Mouse (Mus musculus) CD8-positive naive resting alpha-beta T cell, adult 2 months (primary cell): Measurements from ENCODE around the gene Mtor.

Experiments used
- DNase-seq, 2 experiments: peaks; one replicate each; pipeline ENCODE4 v3.0.0; 2022; ENCODE audit warnings: low read depth in 2 of 2, low spot score in 2 of 2

The Mtor gene

DNA sequence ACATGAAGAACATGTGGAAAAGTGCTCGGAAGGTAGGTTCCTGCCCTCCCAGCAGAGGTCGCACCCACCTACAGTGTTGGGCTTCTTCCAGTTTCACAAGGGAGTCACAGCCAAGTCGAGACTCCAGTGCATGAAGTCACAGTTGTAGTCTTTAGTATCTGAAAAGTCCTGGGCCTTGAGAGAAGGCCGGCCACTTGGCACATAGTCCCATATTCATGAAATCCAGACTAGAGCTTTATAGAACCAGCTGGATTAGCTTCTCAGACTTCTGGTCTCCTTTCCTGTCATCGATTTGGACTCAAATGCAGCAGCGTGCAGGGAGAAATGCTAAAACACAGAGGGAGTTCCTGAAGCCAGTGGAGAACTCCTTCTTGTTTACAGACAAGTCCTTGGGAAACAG, 82.4 kb downstream of the Mtor start:
- DNase-seq: no peak

GRCm38 (mm10) chr4:148531341-148531740, 82.9 kb downstream of the Mtor start:
- DNase-seq: no peak

GRCm38 (mm10) chr4:148532516-148532915, 84.1 kb downstream of the Mtor start:
- DNase-seq: no peak

DNA sequence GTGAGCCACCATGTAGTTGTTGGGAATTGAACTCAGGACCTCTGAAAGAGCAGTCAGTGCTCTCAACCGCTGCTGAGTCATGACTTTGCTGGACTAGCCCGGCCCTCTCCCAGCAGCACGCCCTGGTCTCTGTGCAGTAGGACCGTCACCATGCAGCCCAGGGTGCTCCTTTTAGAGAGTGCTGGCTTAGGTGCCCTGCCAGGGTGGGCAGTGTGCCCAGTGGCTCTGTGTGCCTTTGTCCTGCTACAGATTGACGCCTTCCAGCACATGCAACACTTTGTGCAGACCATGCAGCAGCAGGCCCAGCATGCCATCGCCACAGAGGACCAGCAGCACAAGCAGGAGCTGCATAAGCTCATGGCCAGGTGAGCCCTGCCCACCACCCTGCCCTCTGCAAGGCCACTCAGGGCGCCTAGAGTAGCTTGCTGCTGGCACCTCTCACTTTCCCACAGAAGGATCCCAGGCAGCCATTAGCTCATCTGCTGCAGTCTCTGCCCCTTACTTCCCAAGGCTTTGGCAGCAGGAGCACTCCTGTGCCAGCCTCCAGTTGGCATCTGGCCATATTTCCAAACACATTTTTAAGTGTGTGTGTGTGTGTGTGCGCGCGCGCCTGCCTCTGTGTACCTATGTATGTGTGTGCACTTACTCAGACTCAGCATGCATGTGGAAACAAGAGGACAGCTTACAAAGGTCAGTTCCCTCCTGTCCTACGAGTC, 85.4 kb downstream of the Mtor start:
- no peak for DNase-seq

- no peak for DNase-seq
Observed at GRCm38 (mm10) chr4:148535876-148536275, 87.5 kb downstream of the Mtor start.

DNA sequence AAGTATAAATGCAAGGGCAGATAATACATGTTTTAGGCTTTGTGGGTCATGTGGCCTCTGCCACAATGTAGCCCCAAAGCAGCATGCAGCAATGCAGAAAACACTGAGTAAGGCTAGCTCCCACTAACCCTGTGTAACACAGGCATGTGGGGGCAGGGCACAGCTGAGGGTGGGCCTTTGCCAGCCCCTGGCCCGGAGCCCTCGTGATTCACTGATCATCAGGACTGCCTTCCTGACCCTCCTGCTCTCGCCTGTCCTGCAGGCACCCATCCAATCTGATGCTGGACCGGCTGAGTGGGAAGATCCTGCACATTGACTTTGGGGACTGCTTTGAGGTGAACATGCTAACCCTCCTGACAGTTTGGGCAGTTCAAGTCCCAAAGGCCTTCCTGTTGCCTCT, 100.7 kb downstream of the Mtor start:
- no peak for DNase-seq

DNA sequence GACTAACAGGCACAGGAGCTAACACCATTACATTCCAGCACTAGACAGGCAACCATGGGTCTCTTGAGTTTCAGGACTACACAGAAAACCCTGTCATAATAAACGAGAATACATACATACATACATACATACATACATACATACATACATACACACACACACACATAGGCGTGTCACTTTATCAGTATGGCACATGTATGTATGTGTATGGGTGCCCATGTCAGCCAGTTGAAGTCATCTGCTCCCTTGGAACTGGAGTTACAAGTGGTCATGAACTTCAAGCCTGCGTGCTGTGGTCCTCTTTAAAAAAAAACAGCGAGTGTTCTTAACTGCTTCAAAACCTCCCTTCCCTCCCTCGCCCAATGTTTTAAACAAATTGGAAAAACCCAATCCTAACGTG, 109.4 kb downstream of the Mtor start:
- no peak for DNase-seq

- peak; percentile 83 to 85 for DNase-seq
Observed at GRCm38 (mm10) chr4:148558297-148559000, 110.0 kb downstream of the Mtor start, which contains the start of gene Exosc10. Gene Exosc10 (plus strand): TSS chr4:148558429.

DNA sequence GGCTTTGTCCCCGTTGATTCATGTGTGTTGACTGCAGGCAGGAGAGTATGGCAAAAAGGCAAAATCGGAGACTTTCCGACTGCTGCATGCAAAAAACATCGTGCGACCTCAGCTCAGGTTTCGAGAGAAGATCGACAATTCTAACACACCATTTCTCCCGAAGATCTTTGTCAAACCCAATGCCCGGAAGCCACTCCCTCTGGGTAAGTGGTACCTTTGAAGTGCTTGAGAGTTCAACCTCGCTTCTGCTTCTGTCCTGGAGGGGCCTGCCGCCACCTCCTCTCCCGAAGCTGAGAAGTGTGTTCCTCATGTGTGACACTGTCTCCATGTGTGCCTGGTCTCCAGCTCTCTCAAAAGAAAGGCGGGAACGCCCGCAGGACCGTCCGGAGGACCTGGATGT, 114.3 kb downstream of the Mtor start:
- no peak for DNase-seq

DNA sequence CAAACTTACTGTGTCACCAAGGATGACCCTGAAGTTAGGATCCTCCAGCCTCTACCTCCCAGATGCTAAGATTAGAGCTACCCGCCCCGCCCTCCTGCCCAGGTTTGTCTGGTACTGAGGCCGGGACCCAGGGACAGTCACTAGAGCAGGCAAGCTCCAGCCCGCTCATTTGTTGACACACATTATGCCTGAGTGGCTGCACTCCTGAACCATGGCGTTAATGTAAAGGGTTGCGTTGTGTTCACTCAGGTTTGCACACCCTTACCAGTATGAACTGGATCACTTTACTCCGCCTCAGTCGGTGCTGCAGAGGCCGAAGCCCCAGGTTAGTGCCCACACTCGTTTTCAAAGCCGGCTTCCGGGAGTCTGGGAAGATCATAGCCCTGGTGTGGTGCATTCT, 115.2 kb downstream of the Mtor start:
- no peak for DNase-seq

DNA sequence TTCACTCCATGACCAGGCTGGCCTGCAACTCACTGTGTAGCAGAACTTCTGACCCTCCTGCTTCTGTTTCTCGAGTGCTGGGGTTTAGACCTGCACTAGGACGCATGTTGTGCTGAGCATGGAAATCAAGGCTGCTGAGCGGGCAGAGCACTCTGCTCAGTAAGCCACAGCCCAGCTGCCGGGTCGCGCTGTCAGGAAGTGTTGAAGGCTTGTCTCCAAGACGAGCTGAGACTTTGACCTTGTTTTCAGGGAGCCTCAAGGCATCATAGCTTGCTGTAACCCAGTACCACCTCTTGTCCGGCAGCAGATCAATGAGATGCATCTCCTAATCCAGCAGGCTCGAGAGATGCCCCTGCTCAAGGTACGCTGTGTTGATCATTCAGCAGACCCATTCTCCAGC, 121.7 kb downstream of the Mtor start:
- no peak for DNase-seq

DNA sequence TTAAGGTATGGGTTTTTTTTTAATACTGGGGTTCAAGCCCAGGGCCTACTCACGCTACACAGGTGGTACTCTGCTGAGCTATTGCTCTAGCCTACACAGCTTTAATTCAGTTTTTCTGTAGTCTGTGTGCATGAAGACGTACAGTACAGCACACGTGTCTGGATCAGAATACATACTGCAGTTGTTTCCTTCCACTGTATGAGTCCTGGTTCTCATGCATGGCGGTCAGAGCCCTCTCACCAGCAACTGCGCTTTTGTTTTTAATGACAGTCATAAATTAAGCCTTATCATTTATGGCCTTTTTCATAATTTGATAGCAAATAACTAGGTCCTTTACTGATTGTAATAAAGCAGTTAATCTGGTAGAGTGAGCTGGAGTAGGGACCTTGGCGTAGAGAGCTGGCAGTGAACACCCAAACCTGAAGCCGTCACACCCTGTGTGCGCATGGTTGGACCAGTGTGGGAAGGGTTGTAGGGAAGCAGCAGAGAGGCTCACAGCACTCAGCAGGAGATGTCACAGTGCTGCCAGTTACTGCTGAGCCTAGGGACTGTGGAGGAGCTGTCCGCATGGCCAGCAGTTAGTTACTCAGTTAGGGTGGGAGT, 122.4 kb downstream of the Mtor start:
- no peak for DNase-seq

DNA sequence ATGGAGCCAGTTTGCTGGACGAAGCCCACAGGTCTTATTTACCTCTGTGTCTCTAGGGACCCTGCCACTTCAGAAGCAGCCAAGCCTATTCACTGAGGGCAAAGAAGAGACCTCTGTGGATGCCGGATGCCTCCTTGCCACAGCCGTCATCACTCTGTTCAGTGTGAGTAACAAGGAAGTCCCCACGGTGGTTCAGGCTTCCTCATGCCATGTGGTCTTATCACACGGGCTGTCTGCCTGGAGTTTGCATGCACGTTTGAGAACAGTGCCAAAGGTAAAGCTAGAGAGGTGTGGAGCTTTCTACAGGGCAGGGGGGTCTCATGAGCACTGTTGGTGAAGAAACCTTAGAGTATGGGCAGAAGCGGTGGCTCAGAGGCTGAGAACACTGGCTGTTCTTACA, 124.8 kb downstream of the Mtor start:
- no peak for DNase-seq

GRCm38 (mm10) chr4:148580765-148581164, 132.4 kb downstream of the Mtor start:
- DNase-seq: no peak

DNA sequence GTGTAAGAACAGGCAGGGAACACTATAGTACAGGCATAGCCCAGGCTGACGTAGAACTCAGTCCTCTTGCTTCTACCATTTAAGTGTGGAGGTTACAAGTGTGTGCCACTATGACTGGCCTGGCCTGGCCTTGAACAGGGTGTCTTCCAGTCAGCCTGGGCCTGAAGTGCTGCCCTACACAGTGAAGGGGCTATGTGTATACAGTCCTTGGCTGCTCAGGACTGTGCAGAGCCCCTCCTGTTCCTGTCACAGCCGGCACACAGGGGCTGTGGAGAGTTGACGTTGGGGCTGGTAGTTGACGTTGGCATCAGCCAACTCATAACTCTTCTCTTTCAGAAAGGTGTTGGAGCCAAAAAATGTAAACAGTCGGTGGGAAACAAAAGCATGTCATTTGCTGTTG, 133.0 kb downstream of the Mtor start:
- no peak for DNase-seq

- no peak for DNase-seq
Observed at GRCm38 (mm10) chr4:148583257-148583656, 134.8 kb downstream of the Mtor start.

GRCm38 (mm10) chr4:148586648-148587047, 138.2 kb downstream of the Mtor start:
- DNase-seq: no peak

GRCm38 (mm10) chr4:148588793-148589192, 140.4 kb downstream of the Mtor start:
- no peak for DNase-seq

DNA sequence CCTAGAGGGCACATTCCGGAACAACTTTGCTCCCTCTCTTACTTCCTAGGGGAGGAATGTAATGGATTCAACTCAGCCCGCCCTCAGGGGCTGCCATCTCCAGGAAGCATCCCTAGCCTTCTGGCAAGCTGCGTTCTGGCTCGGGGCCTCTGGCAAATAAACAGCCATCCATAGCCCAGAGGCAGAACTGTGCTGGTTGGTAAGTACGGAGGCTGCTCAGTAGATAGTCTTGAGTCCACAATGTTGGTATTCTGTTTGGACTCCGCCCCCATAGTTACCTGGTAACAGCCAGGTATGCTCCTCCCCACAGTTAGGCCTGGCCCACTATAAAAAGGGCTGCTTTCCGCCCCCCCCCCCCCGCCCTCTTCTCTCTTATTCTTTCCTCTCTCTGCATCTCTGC, 141.2 kb downstream of the Mtor start:
- DNase-seq: no peak

DNA sequence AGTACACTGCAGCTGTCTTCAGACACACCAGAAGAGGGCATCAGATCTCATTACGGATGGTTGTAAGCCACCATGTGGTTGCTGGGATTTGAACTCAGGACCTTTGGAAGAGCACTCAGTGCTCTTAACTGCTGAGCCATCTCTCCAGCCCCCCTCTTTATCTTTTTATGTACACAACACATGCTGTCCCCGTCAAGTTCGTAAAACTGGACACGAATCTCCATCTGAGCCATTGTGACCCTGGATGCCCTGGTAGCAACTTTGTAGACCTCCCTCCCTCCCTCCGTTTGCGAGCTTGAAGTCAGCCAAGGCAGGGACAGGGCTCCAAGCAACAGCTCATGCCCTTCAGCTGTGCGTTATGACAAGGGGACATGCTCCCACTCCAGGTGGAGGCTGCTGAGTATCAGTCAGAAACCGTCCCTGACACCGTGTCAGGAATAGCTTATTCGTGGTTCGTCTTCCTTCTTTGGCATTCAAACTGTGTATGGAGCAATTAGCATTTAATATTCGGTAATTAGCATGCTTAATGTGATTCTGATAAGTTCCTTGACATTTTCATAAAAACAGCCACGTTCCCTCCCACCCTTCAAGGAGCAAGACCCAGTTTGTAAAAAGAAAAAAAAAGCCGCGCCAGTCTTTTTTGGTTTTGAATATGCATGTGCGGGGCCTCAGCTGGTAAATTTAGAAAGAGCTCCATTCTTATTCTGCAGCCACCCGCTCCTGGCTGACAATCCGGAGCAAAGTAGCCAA, 142.2 kb downstream of the Mtor start:
- no peak for DNase-seq

GRCm38 (mm10) chr4:148591171-148591630, 142.8 kb downstream of the Mtor start, which contains the start of gene Srm:
Gene Srm (plus strand): TSS chr4:148591503.
- peak; percentile 88 to 89 for DNase-seq
